Comparison of ENCODE assay signal across 20 mouse cellular contexts in the genomic region with DNA sequence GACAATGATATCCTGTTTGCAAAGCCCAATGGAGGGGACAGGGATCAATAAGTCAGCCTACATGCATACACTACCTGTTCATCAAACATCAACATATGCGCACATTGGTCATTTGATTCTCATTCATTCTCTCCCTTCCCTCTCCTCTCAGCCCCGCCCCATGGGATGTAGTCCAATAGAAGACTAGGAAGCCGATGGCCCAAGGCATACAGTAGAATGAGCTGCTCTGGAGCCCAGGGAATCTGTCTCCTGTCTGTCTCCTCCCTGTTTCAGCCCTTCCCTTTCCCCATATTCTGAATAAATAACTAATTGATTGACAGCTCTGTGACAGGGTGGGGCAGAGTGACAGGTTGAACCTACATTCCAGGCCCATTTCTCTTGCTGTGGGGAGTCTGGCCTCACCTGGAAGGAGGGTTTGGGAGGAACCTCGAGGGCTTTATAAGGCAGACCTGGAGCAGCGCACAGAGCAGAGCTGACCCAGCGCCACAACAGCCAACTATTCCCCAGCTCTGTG. TPM values are rescaled to one million over a fixed set of nuclear protein-coding genes. Genes with fewer than 3 reads are reported as not detected.
DNase-seq lines count a peak whose midpoint lies in the region; ATAC-seq and TF ChIP-seq lines count a peak whose summit lies in the region.
"Had no signal": no experiment of that assay in that cellular context is flagged by ENCODE, and none has a peak within 500 bp of the region (broad histone marks: within the 10 kb centered on the region; RNA-seq: fewer than 3 reads in every experiment).

TSS of gene Gast (plus strand) at position 464 of the 514 bp plus-strand sequence.

- no peak for ATAC-seq in forebrain, embryonic 12.5 days (ENCODE audit: low FRiP score)
- ATAC-seq in forebrain, embryonic 11.5 days (replicated peaks; ENCODE audit: low FRiP score): no peak
- no peak for ATAC-seq in forebrain, embryonic 16.5 days
- ATAC-seq in hindbrain, postnatal 0 days: no peak
- ATAC-seq in heart, embryonic 11.5 days (replicated peaks; ENCODE audit: insufficient number of reproducible peaks, low FRiP score, low TSS enrichment): no peak
- ATAC-seq: activated CD4-positive, CD25-positive, alpha-beta regulatory T cell, adult 4 months had no signal

- no peak within 1 kb of the TSS for H3K4me3 ChIP-seq in forebrain, embryonic 12.5 days (replicated peaks)
- no peak within 1 kb of the TSS for H3K4me3 ChIP-seq in forebrain, embryonic 11.5 days (ENCODE audit: low read depth, low read length)
- H3K4me3 ChIP-seq in forebrain, embryonic 16.5 days (replicated peaks; ENCODE audit: low read length): no peak within 1 kb of the TSS
- no peak within 1 kb of the TSS for H3K4me3 ChIP-seq in hindbrain, postnatal 0 days (ENCODE audit: low read length)
- no peak within 1 kb of the TSS for H3K4me3 ChIP-seq in olfactory bulb, adult 2 months (ENCODE audit: insufficient read depth, low read depth, low read length)
- no peak within 1 kb of the TSS for H3K4me3 ChIP-seq in heart, embryonic 11.5 days (ENCODE audit: low read depth, low read length)
- H3K4me3 ChIP-seq: heart, embryonic 13.5 days; lung, embryonic 15.5 days had no signal

- no peak for TF ChIP-seq CTCF in hindbrain, postnatal 0 days (IDR thresholded peaks at IDR 0.05; ENCODE audit: low read depth)
- no peak for TF ChIP-seq CTCF in olfactory bulb, adult 2 months (IDR thresholded peaks at IDR 0.05; ENCODE audit: insufficient read depth, low read depth, low read length)

- H3K27ac ChIP-seq in forebrain, embryonic 12.5 days: peak within 1 kb of the TSS; percentile 90
- no peak within 1 kb of the TSS for H3K27ac ChIP-seq in forebrain, embryonic 11.5 days (ENCODE audit: low read depth, low read length)
- peak within 1 kb of the TSS; percentile 75; the same call in 1 of the 2 replicates for H3K27ac ChIP-seq in forebrain, embryonic 16.5 days (ENCODE audit: low read length)
- H3K27ac ChIP-seq in hindbrain, postnatal 0 days: peak within 1 kb of the TSS; percentile 79; the same call in 1 of the 2 replicates
- H3K27ac ChIP-seq in olfactory bulb, adult 2 months (ENCODE audit: insufficient read depth, low read depth, low read length): peak within 1 kb of the TSS; percentile 95
- no peak within 1 kb of the TSS for H3K27ac ChIP-seq in heart, embryonic 11.5 days (ENCODE audit: low read depth, low read length)
- H3K27ac ChIP-seq: heart, embryonic 13.5 days; lung, embryonic 15.5 days had no signal

- peaks cover 10% of the 10 kb centered on the region for H3K27me3 ChIP-seq in forebrain, embryonic 12.5 days
- no peaks in the 10 kb centered on the region for H3K27me3 ChIP-seq in forebrain, embryonic 11.5 days (ENCODE audit: control insufficient read depth, insufficient read depth, low read length)
- no peaks in the 10 kb centered on the region for H3K27me3 ChIP-seq in forebrain, embryonic 16.5 days (replicated peaks; ENCODE audit: control insufficient read depth, insufficient read depth, low read length)
- no peaks in the 10 kb centered on the region for H3K27me3 ChIP-seq in hindbrain, postnatal 0 days (ENCODE audit: insufficient read depth, low read length)
- H3K27me3 ChIP-seq in heart, embryonic 11.5 days (ENCODE audit: control insufficient read depth, insufficient read depth, low read length): no peaks in the 10 kb centered on the region
- H3K27me3 ChIP-seq: lung, embryonic 15.5 days had no signal

- 78% methylated on average over 6 of the region's 6 CpGs for WGBS in forebrain, embryonic 12.5 days
- 86% methylated on average over 6 of the region's 6 CpGs for WGBS in forebrain, embryonic 11.5 days
- WGBS in forebrain, embryonic 16.5 days: 80% methylated on average over 6 of the region's 6 CpGs
- 69% methylated on average over 6 of the region's 6 CpGs for WGBS in hindbrain, postnatal 0 days
- WGBS in olfactory bulb, adult 2 months: 85% methylated on average over 6 of the region's 6 CpGs
- 68% methylated on average over 6 of the region's 6 CpGs for WGBS in heart, embryonic 11.5 days (ENCODE audit: insufficient replicate concordance)

- H3K36me3 ChIP-seq in forebrain, embryonic 12.5 days (replicated peaks): no peaks in the 10 kb centered on the region
- H3K36me3 ChIP-seq in forebrain, embryonic 11.5 days (ENCODE audit: control insufficient read depth, insufficient read depth, low read length): no peaks in the 10 kb centered on the region
- no peaks in the 10 kb centered on the region for H3K36me3 ChIP-seq in forebrain, embryonic 16.5 days (ENCODE audit: control insufficient read depth, insufficient read depth)
- H3K36me3 ChIP-seq in hindbrain, postnatal 0 days (ENCODE audit: insufficient read depth, low read length): no peaks in the 10 kb centered on the region
- H3K36me3 ChIP-seq in heart, embryonic 11.5 days (ENCODE audit: control insufficient read depth, insufficient read depth, low read length): no peaks in the 10 kb centered on the region
- H3K36me3 ChIP-seq: heart, embryonic 13.5 days; lung, embryonic 15.5 days had no signal

- no peak within 1 kb of the TSS for H3K4me2 ChIP-seq in forebrain, embryonic 12.5 days
- no peak within 1 kb of the TSS for H3K4me2 ChIP-seq in forebrain, embryonic 11.5 days (ENCODE audit: low read depth, low read length, severe bottlenecking)
- no peak within 1 kb of the TSS for H3K4me2 ChIP-seq in forebrain, embryonic 16.5 days (ENCODE audit: low read length)
- no peak within 1 kb of the TSS for H3K4me2 ChIP-seq in hindbrain, postnatal 0 days (ENCODE audit: low read depth, low read length)
- H3K4me2 ChIP-seq in heart, embryonic 11.5 days: no peak within 1 kb of the TSS
- H3K4me2 ChIP-seq: heart, embryonic 13.5 days; liver, embryonic 11.5 days; lung, embryonic 15.5 days had no signal

- H3K9me3 ChIP-seq in forebrain, embryonic 12.5 days: no peaks in the 10 kb centered on the region
- H3K9me3 ChIP-seq in forebrain, embryonic 11.5 days (ENCODE audit: control insufficient read depth, low read length): no peaks in the 10 kb centered on the region
- H3K9me3 ChIP-seq in forebrain, embryonic 16.5 days (ENCODE audit: control insufficient read depth, low read length): no peaks in the 10 kb centered on the region
- H3K9me3 ChIP-seq in hindbrain, postnatal 0 days (ENCODE audit: low read length): no peaks in the 10 kb centered on the region
- no peaks in the 10 kb centered on the region for H3K9me3 ChIP-seq in heart, embryonic 11.5 days (replicated peaks; ENCODE audit: control insufficient read depth, low read length)
- H3K9me3 ChIP-seq: heart, embryonic 13.5 days; lung, embryonic 15.5 days had no signal

- no peak for DNase-seq in forebrain, embryonic 11.5 days (ENCODE audit: low spot score)
- DNase-seq in hindbrain, postnatal 0 days (ENCODE audit: low spot score): peak; percentile 1
- no peak for DNase-seq in yolk sac, embryonic 10.5 days (ENCODE audit: low spot score)
- DNase-seq in kidney, postnatal 10 days: no peak
- DNase-seq: adrenal gland, postnatal 36 days; cerebellum, postnatal 10 days; kidney, postnatal 14 days; layer of hippocampus, adult 9-11 months; right cerebral cortex, postnatal 25 days; thymus, postnatal 14 days had no signal

- TF ChIP-seq POLR2A in olfactory bulb, adult 2 months (IDR thresholded peaks at IDR 0.05; ENCODE audit: insufficient read depth, low read depth, low read length): no peak

- no peak within 1 kb of the TSS for H3K9ac ChIP-seq in forebrain, embryonic 12.5 days
- H3K9ac ChIP-seq in forebrain, embryonic 11.5 days (ENCODE audit: low read length): no peak within 1 kb of the TSS
- no peak within 1 kb of the TSS for H3K9ac ChIP-seq in forebrain, embryonic 16.5 days (replicated peaks; ENCODE audit: low read depth, low read length)
- H3K9ac ChIP-seq in hindbrain, postnatal 0 days (replicated peaks; ENCODE audit: low read length): no peak within 1 kb of the TSS
- H3K9ac ChIP-seq in heart, embryonic 11.5 days (ENCODE audit: low read depth, low read length): no peak within 1 kb of the TSS
- H3K9ac ChIP-seq: heart, embryonic 13.5 days; lung, embryonic 15.5 days had no signal

- peaks cover 50% of the 10 kb centered on the region for H3K4me1 ChIP-seq in forebrain, embryonic 12.5 days
- 0 out of 2 replicates have a peak, but pooled peaks cover 5% of the 10 kb centered on the region for H3K4me1 ChIP-seq in forebrain, embryonic 11.5 days (replicated peaks; ENCODE audit: control insufficient read depth, insufficient read depth, low read length)
- peaks cover 23% of the 10 kb centered on the region for H3K4me1 ChIP-seq in forebrain, embryonic 16.5 days (replicated peaks; ENCODE audit: control insufficient read depth, insufficient read depth, low read length)
- H3K4me1 ChIP-seq in hindbrain, postnatal 0 days (ENCODE audit: insufficient read depth, low read length): peaks cover 12% of the 10 kb centered on the region
- H3K4me1 ChIP-seq in olfactory bulb, adult 2 months (ENCODE audit: control insufficient read depth, insufficient read depth, low read length): peaks cover 35% of the 10 kb centered on the region
- H3K4me1 ChIP-seq in heart, embryonic 11.5 days (ENCODE audit: control insufficient read depth, insufficient read depth, low read length): peaks cover 4% of the 10 kb centered on the region; the same call in 1 of the 2 replicates

RNA-seq across cellular contexts. Expression of gene Gast, which starts in this region (rescaled TPM):
- polyA plus RNA-seq in forebrain, embryonic 12.5 days (2016; fragmentation: Nextera tagmentation; extraction: Ambion mirVana): 1.1 TPM in 1 of 2 replicates, not detected in the other
- 0.69 and 0.79 TPM in 2 replicates for polyA plus RNA-seq in forebrain, embryonic 11.5 days (2014; fragmentation: Nextera tagmentation; extraction: Ambion mirVana)
- not detected in 2 replicates for polyA plus RNA-seq in forebrain, embryonic 16.5 days (2015; fragmentation: Nextera tagmentation; extraction: Ambion mirVana)
- total RNA-seq in hindbrain, postnatal 0 days (2014; rRNA removed): not detected in 2 replicates
- polyA plus RNA-seq in hindbrain, postnatal 0 days (2015; fragmentation: Nextera tagmentation; extraction: Ambion mirVana): 0.45 and 0.73 TPM in 2 replicates
- polyA plus RNA-seq in olfactory bulb, adult 2 months (2012; ENCODE audit: insufficient read depth, insufficient read length, low replicate concordance, missing spikeins): not detected in 2 replicates
- polyA plus RNA-seq in heart, embryonic 11.5 days (2014; fragmentation: Nextera tagmentation; extraction: Ambion mirVana): not detected in 2 replicates
- total RNA-seq: adrenal gland, postnatal 36 days; left cerebral cortex, postnatal 36 days had no signal
- polyA plus RNA-seq: activated CD4-positive, CD25-positive, alpha-beta regulatory T cell, adult 4 months; gonadal fat pad, adult 2 months; heart, embryonic 13.5 days; liver, embryonic 11.5 days; lung, embryonic 15.5 days had no signal

Comparison
In these comparisons a context has a peak if more than half of its experiments do, and no peak if none do; other contexts are left out.
1. H3K27ac ChIP-seq: peak in forebrain, embryonic 12.5 days (single experiment), forebrain, embryonic 16.5 days (single experiment) and olfactory bulb, adult 2 months (single experiment); none in forebrain, embryonic 11.5 days (single experiment) and heart, embryonic 11.5 days (single experiment).
2. Peak in DNase-seq and H3K27ac ChIP-seq in hindbrain, postnatal 0 days; RNA of the gene not detected or under 1 TPM.